Mouse (Mus musculus) 3134 (cell line): Measurements from ENCODE around the gene Slc52a3.
A peak's percentile ranks its signal among the peaks of the same experiment; 100 is the strongest.

Experiments used
- DNase-seq: peaks from one replicate; pipeline ENCODE4 v3.0.0-alpha.2; 2011; ENCODE audit warnings: low spot score; ENCODE audit not compliant: insufficient read length; ENCODE audit errors: extremely low read depth

Gene Slc52a3

DNA sequence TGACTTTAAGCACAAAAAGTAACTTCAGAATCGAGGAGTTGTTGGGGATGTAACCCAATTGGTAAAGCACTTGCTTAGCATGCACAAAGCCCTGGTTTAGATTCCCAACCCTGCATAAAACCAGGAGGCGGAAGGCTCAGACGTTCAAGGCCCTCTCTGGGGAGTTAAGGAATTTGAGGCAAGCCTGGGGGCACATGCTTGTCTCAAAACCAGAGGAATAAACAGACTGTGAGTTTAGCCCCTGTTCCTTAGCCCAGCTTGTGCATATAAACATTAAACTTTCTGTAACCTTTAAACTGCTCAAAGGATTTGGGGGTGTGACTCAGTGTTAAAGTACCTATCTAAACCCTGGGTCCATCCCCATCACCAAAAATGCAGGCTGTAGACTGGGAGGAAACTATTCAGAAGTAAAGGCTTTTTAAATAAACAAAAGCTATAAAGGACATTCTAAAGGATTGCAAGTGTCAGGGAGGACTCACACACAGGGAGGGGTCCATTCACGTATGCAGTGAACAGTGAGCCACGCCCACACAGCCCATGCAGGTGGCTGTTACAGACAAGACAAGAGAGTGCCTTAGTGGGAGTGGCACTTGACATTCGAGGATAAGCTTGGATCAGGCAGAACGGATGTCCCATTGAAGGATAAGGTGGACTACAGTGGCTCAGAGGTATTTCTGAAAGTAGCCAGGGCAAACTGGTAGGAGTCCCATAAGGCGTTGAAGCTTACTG lies 1.6 kb downstream of the Slc52a3 start:
- DNase-seq: no peak

DNA sequence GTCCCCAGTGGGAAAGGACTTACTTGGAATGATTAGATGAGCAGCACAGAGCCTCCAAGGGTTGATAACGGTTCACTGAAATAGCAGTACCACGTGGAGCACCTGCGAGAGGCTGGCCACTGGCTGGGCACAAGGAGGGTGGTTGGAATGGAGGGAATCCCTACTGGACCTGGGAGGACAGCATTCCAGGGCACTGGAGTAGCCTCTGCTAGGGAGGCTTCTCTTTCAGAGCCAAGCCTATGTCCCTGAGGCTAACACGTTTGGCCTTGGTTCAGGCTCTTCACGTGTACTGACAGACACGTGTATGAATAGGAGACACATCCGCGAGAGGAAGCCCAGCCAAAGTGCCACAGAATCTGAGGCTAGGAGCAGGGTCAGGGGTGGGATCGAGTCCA lies 2.2 kb downstream of the Slc52a3 start:
- no peak for DNase-seq

- DNase-seq: no peak
Measured at GRCm38 (mm10) chr2:151998932-151999331, 2.6 kb downstream of the Slc52a3 start.

DNA sequence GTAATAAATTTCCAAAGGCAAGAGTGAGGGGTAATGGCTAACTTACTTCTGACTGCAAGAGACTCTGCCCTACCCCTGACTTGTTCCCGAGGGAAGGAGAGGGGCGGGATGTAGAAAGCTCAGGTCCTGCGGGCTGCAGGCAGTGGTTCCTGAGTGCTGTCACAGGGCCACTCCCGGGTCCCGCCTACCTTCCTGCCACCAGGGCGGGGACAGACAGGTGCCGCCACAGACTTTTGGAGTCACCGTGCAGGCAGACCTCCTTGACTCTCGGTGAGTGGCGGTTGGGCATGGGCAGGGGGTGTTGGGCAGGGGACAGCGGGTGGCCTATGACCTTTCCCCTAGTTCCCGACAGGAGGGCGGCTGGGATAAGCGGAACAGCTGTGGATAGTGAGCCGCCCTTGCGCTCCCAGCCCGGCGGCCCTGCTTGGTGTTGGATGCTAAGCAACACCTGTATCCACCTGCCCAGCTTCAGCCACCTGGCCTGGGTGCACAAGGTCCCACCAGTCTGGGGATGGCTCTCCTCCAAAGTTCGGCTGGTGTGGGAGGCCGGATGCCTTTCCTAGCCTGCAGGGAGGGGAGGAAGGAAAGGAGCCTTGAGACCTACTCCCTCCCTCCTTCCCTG lies 3.5 kb downstream of the Slc52a3 start:
- no peak for DNase-seq

DNA sequence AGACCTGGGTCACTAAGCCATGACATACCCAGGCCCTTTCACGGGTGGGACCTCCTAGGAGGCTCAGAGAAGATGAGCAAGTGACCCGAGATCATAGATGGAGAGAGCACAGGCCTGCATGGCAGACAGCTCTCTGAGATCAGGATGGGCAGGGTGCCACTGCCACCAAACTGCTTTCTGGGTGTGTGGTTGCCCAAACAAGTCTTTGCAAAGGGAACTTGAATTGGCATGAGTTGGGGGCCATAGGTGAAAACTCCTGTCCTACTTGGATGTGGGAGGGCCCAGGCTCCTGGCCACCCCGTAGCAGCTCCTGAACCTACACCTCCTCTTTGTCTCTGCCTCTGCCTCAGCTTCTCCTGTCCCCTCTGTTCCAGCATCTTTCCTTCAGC lies 4.0 kb downstream of the Slc52a3 start:
- no peak for DNase-seq

DNA sequence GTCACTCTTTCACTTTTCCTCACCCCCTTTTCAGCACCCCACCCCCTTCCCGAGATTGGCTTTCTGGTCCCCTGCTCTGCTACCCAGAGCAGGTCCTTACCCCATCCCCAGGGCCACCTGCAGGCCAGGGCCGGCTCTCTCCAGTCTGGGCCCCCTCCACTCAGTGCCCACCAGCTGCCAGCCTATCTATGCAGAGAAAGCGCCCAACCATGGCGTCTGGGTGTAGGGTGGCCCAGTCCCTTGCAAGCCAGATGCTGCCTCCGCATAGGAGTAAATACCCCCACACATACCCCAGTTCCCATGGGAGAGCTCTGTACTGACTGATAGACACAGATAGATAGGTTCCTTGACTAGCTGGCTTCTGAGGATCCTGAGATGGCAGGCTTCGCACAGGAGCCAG lies 4.4 kb downstream of the Slc52a3 start:
- no peak for DNase-seq

DNA sequence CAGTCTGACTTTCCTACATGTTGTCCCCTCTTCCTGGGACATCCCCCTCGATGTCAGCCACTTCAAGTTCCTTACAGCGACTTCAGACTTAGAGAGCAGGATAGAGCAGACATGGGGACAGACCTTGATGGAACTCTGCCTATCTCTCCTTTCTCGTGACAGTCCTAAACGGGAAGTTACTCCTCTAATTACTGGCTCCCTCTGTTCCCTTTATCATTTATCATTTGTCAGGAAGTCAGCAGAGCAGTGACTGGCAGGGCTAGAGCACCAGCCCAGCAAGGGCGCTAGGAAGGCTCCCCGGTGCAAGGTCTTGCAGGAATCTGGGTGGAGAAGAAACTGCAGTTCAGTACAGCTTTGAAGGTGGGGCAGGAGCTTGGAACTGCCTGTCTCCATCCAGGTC lies 6.2 kb downstream of the Slc52a3 start:
- no peak for DNase-seq

DNA sequence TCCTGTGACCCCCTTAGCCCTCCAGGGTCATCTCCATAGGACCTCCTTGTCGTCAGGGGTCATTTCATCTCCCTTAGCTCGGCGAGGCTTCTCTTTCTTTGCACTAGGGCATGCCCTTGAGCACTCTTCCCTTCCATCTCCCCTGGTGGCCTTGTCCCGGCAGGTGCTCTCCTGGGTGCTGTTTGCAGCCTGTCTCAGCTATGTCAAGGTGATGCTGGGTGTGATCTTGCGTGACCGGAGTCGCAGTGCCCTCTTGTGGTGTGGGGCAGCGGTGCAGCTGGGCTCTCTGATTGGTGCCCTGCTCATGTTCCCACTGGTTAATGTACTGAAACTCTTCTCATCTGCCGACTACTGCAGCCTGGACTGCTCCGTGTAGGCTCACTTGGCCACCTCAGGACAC lies 11.5 kb downstream of the Slc52a3 start:
- DNase-seq: peak; percentile 31

DNA sequence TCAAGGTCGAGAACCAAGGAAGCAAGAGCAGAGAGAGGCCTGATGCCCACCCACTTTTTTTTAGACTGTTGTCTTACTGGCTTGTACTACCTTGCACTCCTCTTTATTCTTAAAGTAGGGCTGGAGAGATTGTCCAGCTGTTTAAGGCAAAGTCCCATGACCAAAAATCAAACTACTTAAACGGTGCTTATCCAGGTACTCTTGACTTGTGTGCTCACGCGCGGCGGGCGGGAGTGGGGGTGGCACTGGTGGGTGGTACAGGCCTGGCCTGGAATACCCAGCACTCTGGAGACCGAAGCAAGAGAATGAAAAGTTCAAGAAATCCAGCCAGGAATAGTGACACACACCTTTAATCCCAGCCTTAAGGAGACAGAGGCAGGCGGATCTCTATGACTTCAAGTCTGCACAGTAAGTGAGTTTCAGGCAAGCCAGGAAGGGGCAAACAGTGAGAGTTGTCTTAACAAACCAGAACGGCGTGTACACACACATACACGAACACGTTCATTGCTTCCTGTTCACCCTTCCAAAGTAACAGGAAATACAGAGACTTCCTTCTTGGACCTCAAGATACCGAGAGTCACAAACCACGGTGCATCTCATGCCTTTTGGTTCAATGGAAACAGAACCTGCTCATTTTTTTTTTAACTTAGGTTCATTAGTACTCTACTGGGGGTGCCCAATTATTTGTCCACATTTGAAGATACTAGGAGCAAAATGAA lies 12.9 kb downstream of the Slc52a3 start:
- no peak for DNase-seq

DNA sequence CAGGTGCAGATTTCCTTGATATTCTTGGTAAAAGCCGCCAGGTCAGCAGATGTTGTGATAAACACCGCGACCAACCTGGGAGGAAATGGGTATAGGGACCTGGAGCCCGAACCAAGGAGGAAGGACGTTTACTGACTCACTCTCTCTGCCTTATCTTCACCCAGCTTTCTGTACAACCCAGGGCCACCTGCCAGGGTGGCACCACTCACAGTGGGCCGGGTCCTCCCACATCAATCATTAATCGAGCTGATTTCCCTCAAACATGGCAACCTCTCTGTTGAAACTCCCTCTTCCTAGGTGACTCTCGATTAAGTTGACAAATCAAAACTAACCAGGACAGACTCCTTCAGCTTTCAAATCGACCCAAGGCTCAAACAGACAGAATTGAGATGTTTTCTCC lies 13.9 kb downstream of the Slc52a3 start:
- no peak for DNase-seq

DNA sequence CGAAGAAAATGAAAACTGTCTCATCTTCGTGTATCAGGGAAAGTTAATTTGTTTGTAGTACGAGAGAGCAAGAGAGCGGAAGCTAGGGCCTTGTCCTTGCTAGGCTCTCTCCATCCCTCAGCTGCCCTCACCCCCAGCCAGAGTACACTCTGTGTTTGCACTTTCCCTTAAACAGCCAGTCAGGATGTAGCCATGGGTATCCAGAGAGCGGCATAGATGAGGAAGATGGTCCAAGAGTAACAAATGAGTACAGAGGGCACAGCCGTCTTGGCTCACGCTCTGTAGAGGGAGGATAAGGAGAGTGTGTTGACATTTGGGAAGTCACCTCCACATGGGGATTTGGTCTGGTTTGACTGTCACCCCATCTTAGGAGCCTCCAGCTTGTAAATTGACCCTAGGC lies 14.3 kb downstream of the Slc52a3 start:
- DNase-seq: no peak

DNA sequence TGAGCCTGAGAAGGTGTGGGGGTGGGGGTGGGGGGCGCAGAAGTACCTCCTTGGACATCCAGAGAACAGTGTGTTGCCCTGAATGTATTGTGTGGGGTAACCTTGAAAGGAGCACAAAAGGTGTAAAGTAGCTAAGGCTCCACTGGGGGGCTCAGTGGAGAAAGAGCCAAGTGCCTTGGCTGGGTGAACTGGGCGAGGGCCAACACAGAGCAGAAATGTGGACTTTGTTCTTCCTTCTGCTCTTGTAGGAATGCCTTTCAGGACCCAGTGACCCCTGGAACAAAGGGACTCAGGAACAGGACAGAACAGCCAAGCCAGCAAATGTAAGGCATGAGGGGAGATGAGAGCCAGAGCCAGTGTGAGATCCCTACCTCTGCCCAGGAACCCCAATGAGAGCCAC lies 15.4 kb downstream of the Slc52a3 start:
- no peak for DNase-seq

DNA sequence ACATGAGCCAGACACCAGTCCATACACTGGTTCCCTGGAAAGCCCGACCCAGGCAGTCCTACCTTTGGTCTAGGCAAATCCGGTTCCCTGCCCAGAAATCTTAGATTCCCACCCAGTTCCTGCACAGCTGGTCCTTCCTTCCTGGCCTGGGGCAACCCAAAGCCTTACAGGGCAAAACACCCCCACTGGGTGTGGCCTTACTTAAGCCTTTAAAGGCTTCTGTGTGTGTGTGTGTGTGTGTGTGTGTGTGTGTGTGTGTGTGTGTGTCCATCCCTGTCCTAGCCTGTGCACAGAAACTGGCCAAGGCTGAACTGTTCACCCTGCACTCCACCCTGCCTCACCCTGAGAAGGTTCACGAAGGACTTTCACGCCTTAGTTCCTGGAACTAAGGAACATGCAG lies 15.9 kb downstream of the Slc52a3 start:
- no peak for DNase-seq

- no peak for DNase-seq
Measured at GRCm38 (mm10) chr2:152012701-152013100, 16.4 kb downstream of the Slc52a3 start.

DNA sequence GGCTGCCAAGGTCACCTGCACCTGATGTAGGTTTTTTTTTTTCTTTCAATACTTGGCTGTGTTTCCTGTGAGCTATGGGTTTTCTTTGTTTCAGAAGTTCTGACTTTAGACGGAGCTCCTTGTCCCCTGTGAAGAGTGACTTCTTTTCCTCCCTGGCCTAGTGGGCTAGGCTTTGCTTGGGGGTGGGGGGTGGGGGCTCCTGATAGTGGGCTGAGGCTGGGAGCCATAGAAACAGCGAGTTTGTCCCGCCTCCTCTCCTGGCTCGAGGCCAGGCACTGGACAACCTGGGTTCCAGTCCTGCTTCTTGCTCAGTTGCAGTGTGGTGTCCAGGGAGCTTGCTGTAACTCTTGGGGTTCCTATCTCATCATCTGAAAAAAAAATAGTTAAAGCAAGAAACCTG lies 19.7 kb downstream of the Slc52a3 start:
- no peak for DNase-seq

- DNase-seq: no peak
Measured at GRCm38 (mm10) chr2:152016666-152017065, 20.4 kb downstream of the Slc52a3 start.

DNA sequence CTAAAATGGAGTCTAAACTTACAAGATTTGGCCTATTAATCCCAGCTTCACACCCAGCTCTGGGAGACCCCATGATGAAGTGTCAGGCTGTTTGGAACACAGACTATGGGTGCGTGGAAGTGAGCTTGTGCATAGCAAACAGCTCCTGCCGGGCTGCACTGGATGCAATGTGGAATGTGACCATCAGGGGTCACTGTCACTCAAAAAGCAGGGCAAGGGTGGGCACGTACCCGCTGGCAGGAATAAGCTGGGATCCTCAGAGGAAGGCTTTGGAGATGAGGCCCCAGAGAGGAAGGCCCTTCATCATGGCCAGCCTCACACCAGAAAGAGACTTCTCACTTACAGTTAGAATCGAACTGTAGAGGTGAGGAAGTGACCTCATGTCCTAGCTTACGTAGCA lies 23.9 kb downstream of the Slc52a3 start:
- DNase-seq: peak; percentile 38

GRCm38 (mm10) chr2:152022022-152022421 lies 25.7 kb downstream of the Slc52a3 start:
- DNase-seq: no peak

GRCm38 (mm10) chr2:152024883-152025422 lies 28.6 kb downstream of the Slc52a3 start:
- DNase-seq: no peak

DNA sequence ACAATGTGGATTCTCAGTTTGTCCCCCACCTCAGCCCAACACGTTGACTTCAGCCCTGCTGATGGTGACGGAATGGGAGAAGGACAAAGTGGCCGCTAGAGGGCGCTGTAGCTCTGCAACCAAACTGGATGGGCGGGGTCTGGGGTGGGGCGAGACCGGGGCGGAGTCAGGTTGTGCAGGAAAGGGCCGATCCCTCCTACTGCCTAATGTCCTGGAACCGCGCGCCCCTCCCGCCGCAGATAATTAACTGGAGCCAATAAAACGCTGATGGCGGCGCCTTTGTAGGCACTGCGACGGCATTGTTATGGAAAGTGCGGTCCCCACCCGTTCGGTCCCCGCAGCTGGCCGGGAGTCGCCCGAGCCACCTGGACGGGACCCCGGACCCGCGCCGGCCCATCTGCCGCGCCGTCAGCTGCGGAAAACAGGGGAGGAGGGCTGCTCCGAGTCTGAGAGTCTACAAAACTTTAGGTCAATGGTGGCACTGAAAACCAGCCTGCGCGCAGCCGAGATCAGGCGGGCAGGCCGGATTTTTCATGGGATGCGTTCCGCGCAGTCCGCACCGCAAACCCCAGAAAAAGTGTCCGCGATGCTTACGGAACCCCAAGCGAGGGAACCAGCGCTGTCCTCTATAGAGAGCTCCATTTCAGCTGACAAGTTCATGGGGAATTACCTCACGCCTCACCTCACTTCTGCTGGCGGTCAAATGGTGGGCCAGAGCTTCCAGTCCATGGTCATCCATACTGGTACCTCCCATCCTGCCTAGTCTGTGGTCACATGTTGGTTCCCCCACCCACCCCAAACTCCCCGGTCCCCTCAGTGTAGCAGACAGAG lies 33.2 kb downstream of the Slc52a3 start:
- peak; percentile 34 for DNase-seq

DNA sequence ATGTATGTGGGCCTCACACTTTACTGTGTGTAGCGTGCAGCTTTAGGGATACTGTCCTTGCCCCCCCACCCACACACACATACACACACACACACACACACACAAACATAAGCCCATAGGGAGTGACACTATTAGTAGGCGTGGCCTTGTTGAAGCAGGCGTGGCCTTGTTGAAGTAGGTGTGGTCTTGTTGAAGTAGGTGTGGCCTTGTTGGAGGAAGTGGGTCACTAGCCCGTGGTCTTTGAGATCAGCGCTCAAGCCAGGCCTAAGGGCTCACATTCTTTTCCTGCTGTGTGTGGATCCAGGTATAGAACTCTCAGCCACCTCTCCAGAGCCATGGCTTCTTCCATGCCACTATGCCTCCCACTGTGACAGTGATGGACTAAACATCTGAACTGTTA lies 34.7 kb downstream of the Slc52a3 start:
- no peak for DNase-seq
